Mouse (Mus musculus) C2C12 (cell line): ENCODE results near the gene Ypel5.

ENCODE experiments used
- CTCF ChIP-seq: IDR thresholded peaks from one replicate; pipeline ENCODE4 v1.5.1; 2011; ENCODE audit not compliant: control insufficient read depth, insufficient read depth, insufficient read length
- MAX ChIP-seq: IDR thresholded peaks from one replicate; pipeline ENCODE4 v1.6.1; 2011; ENCODE audit warnings: mild to moderate bottlenecking, control low read depth
- USF1 ChIP-seq: IDR thresholded peaks from one replicate; pipeline ENCODE4 v1.6.1; 2011; ENCODE audit warnings: low read depth, mild to moderate bottlenecking, control low read depth, moderate library complexity

- TF ChIP-seq CTCF (no peak), MAX (no peak), USF1 (no peak)
Observed at GRCm38 (mm10) chr17:72845521-72845920, 9.3 kb downstream of the Ypel5 start.
